Mouse (Mus musculus) lung, embryonic 15.5 days (tissue): ENCODE measurements at regions not wholly inside any gene's neighbourhood (a gene's known extent, or its start where the extent isn't known, plus 50 kb on each side); places are given as distances from the start of the nearest gene placed in this dataset.

ENCODE experiments used
- ATAC-seq: fragments of 200-750 bp; cut with Nextera tagmentation; 2 replicates; pipeline ENCODE4 v1.8.0; 2017; ENCODE audit warnings: moderate number of reproducible peaks, borderline replicate concordance; ENCODE audit not compliant: low FRiP score, low TSS enrichment; ENCODE audit errors: extremely low read depth
- H3K27ac ChIP-seq: fragments of 300-500 bp; sonication (generic); 2 replicates; pipeline ENCODE4 v1.5.1; 2015; ENCODE audit warnings: moderate library complexity, mild to moderate bottlenecking, inconsistent platforms
- H3K27me3 ChIP-seq: fragments of 300-500 bp; sonication (generic); 2 replicates; pipeline ENCODE4 v1.6.1; 2015; ENCODE audit warnings: inconsistent platforms
- H3K36me3 ChIP-seq: fragments of 300-500 bp; sonication (generic); 2 replicates; pipeline ENCODE4 v1.6.1; 2015; ENCODE audit warnings: inconsistent platforms
- H3K4me1 ChIP-seq: fragments of 300-500 bp; sonication (generic); 2 replicates; pipeline ENCODE4 v1.6.1; 2015; ENCODE audit warnings: inconsistent platforms
- H3K4me2 ChIP-seq: fragments of 300-500 bp; sonication (generic); 2 replicates; pipeline ENCODE4 v1.6.1; 2015; ENCODE audit warnings: inconsistent platforms, mild to moderate bottlenecking, moderate library complexity
- H3K4me3 ChIP-seq: fragments of 300-500 bp; sonication (generic); 2 replicates; pipeline ENCODE4 v1.5.1; 2015; ENCODE audit warnings: mild to moderate bottlenecking, inconsistent platforms
- H3K9ac ChIP-seq: fragments of 300-500 bp; sonication (generic); 2 replicates; pipeline ENCODE4 v1.6.1; 2015; ENCODE audit warnings: inconsistent platforms
- H3K9me3 ChIP-seq: fragments of 300-500 bp; sonication (generic); 2 replicates; pipeline ENCODE4 v1.6.1; 2016; ENCODE audit warnings: inconsistent platforms
- WGBS: fragments of 180-500 bp; shearing (Covaris S2); methylation state at CpG from one replicate; pipeline ENCODE4 v1.1.7; 2015; 5-methylcytosine and 5-hydroxymethylcytosine counted together

DNA sequence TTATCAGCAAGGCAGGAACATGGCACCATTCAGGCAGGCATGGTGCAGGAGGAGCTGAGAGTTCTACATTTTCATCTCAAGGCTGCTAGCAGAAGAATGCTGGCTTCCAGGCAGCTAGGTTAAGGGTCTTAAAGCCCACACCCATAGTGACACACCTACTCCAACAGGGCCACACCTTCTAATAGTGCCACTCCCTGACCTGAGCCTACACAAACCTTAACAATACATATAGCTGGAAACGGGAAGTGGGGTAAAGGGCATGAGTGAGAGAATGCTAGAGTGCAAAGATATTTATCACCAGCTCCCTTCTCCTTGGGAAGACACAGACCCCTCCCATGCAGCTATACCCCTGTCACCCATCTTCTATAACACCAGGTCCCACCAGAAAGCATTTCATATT, 230.6 kb downstream of the Irx1 start:
- ATAC-seq: no peak
- H3K4me2 ChIP-seq: no peak overlapping the region
- H3K9me3 ChIP-seq: no peaks in the 10 kb centered on the region
- H3K27me3 ChIP-seq: no peaks in the 10 kb centered on the region
- no peak overlapping the region for H3K27ac ChIP-seq
- H3K36me3 ChIP-seq: no peaks in the 10 kb centered on the region
- H3K9ac ChIP-seq: no peak overlapping the region
- WGBS: 42% methylated on average over 1 of the region's 1 CpGs
- H3K4me1 ChIP-seq: no peaks in the 10 kb centered on the region
- no peak overlapping the region for H3K4me3 ChIP-seq

DNA sequence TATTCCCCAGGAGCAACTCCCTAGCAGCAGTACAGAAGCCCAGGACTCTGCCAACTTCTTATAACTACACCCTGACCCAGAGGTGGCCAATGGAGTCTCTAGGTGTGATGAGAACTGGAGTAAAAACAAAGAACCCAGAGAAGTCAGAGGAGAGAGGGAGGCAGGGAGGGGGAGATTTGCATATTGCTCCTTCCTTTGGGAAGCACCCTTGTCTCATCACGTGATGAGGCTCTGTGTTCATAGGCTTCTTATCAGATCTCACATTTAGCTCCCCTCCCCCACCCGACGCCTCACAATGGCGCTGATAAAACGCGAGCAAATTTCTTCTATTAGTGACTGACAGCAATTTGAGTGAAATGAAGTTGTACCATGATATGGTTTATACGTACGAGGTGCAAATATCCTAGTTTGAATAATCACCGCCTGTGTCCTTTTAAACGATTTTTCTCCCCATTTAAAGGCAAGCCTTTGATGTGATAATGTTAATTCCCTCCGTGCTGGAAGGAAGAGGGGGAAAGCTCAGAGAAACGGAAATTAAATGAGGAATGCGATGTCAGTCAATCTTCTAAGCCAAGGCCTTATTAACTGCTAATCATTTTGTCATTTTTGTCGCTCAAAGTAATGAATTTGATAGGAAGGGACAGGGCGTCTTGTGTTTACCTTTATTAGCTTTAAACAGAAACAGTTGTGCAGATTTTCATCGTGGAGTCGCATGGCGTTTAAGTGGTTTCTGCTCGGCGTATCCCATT, 273.3 kb downstream of the Irx1 start:
- Histone ChIP-seq H3K27me3 (no peaks in the 10 kb centered on the region), H3K4me3 (no peak overlapping the region), H3K27ac (no peak overlapping the region), H3K9ac (no peak overlapping the region), H3K9me3 (no peaks in the 10 kb centered on the region), H3K4me2 (no peak overlapping the region), H3K4me1 (no peaks in the 10 kb centered on the region), H3K36me3 (no peaks in the 10 kb centered on the region)
- no peak for ATAC-seq
- WGBS: 27% methylated on average over 20 of the region's 20 CpGs

DNA sequence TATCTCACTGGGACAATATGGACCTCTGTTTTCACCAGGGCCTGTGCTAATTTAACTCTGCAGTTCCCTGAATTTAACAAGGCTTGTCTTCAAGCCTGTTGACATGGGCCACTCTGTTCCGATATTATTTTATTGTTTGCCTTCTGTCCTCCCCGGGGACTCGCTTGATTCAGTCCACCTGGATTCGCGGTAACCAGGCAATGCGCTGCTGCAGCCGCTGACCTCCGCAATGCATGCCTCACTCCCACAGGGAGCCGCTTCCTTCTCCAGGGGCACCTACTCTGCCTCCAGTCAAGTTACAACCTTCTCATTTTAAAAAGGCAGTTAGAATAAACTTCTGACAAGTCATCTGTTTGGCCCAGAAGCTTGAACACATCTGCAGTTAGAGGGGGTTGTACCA, 274.3 kb downstream of the Irx1 start:
- Histone ChIP-seq H3K27ac (no peak overlapping the region), H3K4me3 (no peak overlapping the region), H3K36me3 (no peaks in the 10 kb centered on the region), H3K9ac (no peak overlapping the region), H3K4me2 (no peak overlapping the region), H3K27me3 (no peaks in the 10 kb centered on the region), H3K9me3 (no peaks in the 10 kb centered on the region), H3K4me1 (no peaks in the 10 kb centered on the region)
- WGBS: 42% methylated on average over 9 of the region's 9 CpGs
- ATAC-seq: no peak

DNA sequence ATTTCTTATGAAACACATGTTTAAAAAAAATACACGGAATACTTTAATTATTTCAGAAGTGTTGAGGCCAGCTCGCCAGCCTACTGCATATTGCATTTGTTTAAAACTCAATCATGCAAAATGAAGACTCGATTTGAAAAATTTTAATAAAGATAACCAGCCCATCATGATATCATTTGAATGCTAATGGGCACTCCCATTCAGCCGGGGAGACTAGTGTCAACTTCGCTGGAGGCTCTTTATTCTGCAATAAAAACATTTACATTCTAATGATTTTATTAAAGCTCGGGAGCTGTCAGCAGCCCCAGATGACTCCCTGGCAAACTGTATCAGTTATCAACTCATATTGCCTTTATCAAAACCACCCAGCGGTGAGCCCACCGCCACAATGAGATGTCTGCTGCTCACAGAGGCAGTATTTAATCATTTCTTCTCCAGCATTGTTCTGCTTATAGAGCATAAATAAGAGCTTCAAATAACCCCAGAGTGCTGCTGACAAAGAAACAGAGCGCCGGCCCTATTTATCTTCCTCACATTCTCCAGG, 287.4 kb downstream of the Irx1 start:
- 73% methylated on average over 10 of the region's 10 CpGs for WGBS
- ATAC-seq: no peak
- no peaks in the 10 kb centered on the region for H3K36me3 ChIP-seq
- H3K27ac ChIP-seq: no peak overlapping the region
- no peaks in the 10 kb centered on the region for H3K9me3 ChIP-seq
- H3K4me1 ChIP-seq: no peaks in the 10 kb centered on the region
- no peak overlapping the region for H3K4me3 ChIP-seq
- H3K27me3 ChIP-seq: no peaks in the 10 kb centered on the region
- no peak overlapping the region for H3K4me2 ChIP-seq
- H3K9ac ChIP-seq: no peak overlapping the region

DNA sequence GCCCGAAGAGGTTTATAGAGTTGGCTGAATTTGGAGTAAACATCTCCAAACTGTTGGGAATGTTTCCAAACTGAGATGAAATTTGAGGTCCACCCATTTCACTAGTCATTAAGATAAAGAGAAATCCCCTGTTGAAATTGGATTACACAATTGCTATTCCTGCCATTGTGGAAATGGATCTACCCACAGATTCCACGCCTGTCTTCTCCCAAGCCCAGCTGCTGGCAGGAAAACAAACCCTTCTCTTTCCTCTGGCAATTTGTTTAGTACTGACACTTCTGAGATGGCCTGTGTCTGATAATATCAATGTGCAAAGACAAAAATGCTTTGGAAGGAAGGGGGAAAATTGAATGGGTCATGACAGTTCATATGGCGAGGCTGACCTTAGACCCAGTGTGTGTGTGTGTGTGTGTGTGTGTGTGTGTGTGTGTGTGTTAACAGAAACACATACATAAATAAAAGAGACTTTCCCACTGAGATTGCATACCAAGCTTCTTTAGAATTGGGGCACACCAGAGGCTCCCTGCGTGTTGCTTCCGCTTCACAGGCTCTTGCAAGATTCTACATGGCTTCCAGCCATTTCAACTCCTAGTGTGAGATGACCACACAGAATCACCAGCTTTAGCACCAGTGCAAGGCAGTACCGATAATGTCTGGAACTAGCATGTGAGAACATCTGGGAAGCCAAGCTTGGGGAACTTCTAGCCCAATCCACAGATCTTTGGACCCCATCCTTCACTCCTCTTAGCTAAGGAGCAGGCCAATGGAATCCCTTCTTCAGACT, 293.4 kb downstream of the Irx1 start:
- H3K27ac ChIP-seq: peak overlapping the region; percentile 50
- WGBS: 51% methylated on average over 6 of the region's 6 CpGs
- H3K27me3 ChIP-seq: no peaks in the 10 kb centered on the region
- peak; percentile 69 for ATAC-seq
- no peak overlapping the region for H3K9ac ChIP-seq
- H3K36me3 ChIP-seq: no peaks in the 10 kb centered on the region
- no peaks in the 10 kb centered on the region for H3K4me1 ChIP-seq
- no peak overlapping the region for H3K4me3 ChIP-seq
- H3K9me3 ChIP-seq: no peaks in the 10 kb centered on the region
- H3K4me2 ChIP-seq: no peak overlapping the region

DNA sequence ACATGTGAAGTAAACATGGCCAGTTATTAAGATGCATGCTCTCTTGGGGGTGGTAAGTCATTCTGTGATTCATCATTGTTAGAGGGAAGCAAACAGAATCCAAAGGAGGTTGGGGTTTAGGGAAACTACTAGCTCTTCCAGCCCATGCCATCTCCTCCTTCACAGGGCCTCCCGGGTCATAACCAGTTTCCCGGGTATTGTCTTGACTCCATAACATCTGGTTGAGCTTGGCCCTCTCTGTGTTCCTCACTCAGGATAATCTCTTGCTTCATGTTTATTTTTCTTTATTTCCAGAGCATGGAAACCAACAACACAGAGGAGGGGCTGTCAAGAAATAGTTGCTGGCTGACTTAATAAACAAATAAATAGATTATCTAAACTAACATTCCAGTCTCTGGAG, 295.3 kb downstream of the Irx1 start:
- no peak for ATAC-seq
- H3K36me3 ChIP-seq: no peaks in the 10 kb centered on the region
- H3K27ac ChIP-seq: no peak overlapping the region
- H3K4me3 ChIP-seq: no peak overlapping the region
- no peak overlapping the region for H3K9ac ChIP-seq
- no peak overlapping the region for H3K4me2 ChIP-seq
- no peaks in the 10 kb centered on the region for H3K9me3 ChIP-seq
- 51% methylated on average over 2 of the region's 2 CpGs for WGBS
- H3K4me1 ChIP-seq: no peaks in the 10 kb centered on the region
- H3K27me3 ChIP-seq: no peaks in the 10 kb centered on the region

DNA sequence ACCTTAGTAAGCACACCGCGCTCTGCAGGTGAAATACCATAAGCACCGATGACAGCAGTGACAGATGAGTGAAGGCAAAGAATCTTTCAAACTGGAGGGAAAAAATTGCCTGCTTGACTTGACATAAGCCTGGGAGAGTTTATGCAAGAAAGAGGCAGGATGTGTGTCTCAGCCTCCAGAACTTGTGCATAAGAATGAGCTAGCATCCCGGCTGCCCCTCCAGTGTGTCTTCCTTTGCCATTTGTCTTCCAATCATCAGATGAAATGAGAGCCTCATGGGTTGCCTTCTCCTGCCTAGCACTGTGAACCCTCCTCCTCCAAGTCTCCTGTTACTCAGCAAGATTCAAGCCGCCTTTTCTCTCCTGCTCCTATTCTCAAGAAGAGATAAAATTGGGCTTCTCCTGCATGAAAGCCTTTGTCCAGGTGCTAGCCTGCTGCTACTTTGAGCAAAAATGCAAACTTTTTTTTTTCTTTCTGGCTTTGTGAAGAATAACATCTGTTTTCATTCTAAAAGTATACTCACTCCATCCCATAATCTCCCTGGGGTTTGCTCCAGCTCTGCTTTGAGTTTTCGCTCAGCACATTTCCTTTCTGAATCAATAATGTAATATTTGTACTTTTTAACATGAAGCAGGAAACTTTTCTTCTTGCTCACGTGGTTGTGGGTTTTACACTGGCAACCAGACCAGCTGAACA, 298.2 kb downstream of the Irx1 start:
- no peaks in the 10 kb centered on the region for H3K4me1 ChIP-seq
- H3K4me2 ChIP-seq: no peak overlapping the region
- no peaks in the 10 kb centered on the region for H3K9me3 ChIP-seq
- H3K27ac ChIP-seq: no peak overlapping the region
- no peaks in the 10 kb centered on the region for H3K27me3 ChIP-seq
- H3K4me3 ChIP-seq: no peak overlapping the region
- no peak overlapping the region for H3K9ac ChIP-seq
- no peak for ATAC-seq
- WGBS: 65% methylated on average over 7 of the region's 7 CpGs
- no peaks in the 10 kb centered on the region for H3K36me3 ChIP-seq

DNA sequence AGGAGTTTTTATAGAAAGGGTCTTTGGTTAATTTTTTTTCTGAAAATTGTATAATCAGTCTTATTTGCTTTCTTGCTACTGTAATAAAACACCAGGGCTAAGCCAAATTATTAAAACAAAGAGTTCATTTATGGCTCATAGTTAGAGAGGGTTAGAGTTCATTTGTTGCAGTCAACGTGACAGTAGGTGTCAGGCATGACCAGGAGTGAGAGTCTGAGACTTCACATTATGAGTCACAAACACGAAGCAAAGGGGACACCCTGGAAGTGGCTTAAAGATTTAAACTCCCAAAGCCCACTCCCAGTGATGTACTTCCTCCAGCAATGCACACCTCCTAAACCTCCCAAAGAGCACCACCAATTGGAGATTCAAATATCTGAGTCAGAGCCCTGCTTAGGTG, 305.6 kb downstream of the Irx1 start:
- no peaks in the 10 kb centered on the region for H3K4me1 ChIP-seq
- no peaks in the 10 kb centered on the region for H3K9me3 ChIP-seq
- H3K9ac ChIP-seq: no peak overlapping the region
- 25% methylated on average over 2 of the region's 2 CpGs for WGBS
- no peaks in the 10 kb centered on the region; the same call in 1 of the 2 replicates for H3K27me3 ChIP-seq
- H3K27ac ChIP-seq: no peak overlapping the region
- H3K4me3 ChIP-seq: no peak overlapping the region
- no peak overlapping the region for H3K4me2 ChIP-seq
- H3K36me3 ChIP-seq: no peaks in the 10 kb centered on the region
- ATAC-seq: no peak

DNA sequence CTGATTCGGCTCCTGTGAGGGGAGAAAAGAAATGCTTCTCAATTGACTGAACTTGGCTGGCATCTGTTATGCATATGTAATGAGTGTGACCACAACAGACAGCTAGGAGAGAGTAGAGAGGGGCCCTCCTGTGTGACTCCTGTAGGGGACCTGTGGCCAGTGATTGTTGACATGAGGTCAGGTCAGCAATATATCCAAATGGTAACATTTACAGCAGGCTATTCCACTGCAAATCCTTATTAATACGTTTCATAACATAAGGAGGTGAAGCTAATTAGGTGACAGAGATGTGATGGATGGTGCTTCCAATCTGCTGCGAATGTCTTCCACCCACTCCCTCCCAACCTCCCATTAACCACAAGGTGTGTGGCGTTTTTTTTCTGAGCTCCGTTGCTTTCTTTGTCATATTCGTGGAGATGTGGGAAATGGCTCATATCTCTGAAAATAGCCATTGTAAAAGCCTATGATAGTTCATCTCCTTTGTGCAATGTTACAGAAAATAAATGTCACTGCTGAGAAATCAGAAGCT, 309.5 kb downstream of the Irx1 start:
- ATAC-seq: no peak

DNA sequence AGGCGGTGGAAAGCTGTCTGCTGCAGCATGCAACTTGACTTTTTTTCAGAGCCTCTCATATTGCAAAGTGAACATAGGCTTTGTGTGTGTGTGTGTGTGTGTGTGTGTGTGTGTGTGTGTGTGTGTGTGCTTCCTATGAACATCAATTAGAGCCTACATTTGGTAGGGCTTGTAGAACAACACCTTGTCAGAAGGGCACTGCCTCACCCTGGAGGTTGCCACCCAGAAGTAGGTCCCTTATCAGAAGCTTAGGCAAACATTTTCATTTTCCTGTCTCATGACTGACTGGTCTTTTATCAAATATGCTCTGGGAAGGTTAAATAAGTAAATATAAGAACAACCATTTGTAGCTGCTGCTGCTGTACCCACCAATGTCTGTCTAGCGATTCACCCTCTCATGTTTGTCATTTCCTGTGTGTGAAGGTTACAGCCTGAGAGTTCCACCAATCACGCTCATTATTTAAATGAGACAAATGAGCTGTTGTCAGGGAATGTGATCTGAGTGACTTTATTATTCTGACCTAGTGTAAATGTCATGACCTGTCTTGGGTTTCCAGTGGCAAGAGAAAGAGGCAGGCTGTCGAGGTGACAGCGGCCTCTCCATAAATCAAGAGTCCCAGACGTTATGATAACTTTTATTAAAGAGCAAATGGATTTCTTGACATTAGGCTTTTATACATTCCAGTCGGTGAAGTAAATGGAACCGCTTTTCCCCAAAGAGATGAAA, 310.1 kb downstream of the Irx1 start:
- H3K4me3 ChIP-seq: no peak overlapping the region
- no peak overlapping the region for H3K9ac ChIP-seq
- no peak overlapping the region for H3K4me2 ChIP-seq
- H3K4me1 ChIP-seq: no peaks in the 10 kb centered on the region
- H3K36me3 ChIP-seq: no peaks in the 10 kb centered on the region
- no peak overlapping the region for H3K27ac ChIP-seq
- no peaks in the 10 kb centered on the region for H3K9me3 ChIP-seq
- peaks cover 4% of the 10 kb centered on the region; the same call in 1 of the 2 replicates for H3K27me3 ChIP-seq
- WGBS: 17% methylated on average over 8 of the region's 8 CpGs
- ATAC-seq: no peak

More for the DNA sequence above, 309.5 kb downstream of the Irx1 start:
- Histone ChIP-seq H3K4me3 (no peak overlapping the region), H3K9me3 (no peaks in the 10 kb centered on the region), H3K27me3 (peaks cover 4% of the 10 kb centered on the region; the same call in 1 of the 2 replicates), H3K27ac (no peak overlapping the region), H3K9ac (no peak overlapping the region), H3K36me3 (no peaks in the 10 kb centered on the region), H3K4me1 (no peaks in the 10 kb centered on the region), H3K4me2 (no peak overlapping the region)
- WGBS: 26% methylated on average over 6 of the region's 6 CpGs

DNA sequence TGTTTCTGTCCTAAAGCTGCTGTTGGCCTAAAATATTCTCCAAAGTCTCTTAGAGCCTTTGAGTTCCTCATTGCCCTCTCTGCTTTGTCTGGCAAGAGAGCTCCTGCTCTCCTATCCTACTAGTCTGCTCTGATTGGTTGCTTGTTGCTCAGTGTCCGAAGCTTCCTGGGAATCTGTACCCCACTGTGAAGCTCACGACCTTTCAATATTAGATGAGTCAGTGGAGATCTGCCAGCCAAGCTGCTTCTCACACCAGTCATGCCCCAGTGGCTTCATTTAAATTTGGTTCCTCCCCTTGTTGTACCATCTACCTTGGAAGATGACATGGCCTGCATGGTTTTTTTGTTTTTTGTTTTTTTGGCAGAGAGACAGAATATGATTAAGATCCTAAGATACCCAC, 313.6 kb downstream of the Irx1 start:
- H3K4me2 ChIP-seq: no peak overlapping the region
- no peak overlapping the region for H3K4me3 ChIP-seq
- no peaks in the 10 kb centered on the region for H3K4me1 ChIP-seq
- H3K9ac ChIP-seq: no peak overlapping the region
- no peak for ATAC-seq
- WGBS: 19% methylated on average over 2 of the region's 2 CpGs
- no peaks in the 10 kb centered on the region for H3K36me3 ChIP-seq
- H3K27ac ChIP-seq: no peak overlapping the region
- peaks cover 4% of the 10 kb centered on the region; the same call in 1 of the 2 replicates for H3K27me3 ChIP-seq
- no peaks in the 10 kb centered on the region for H3K9me3 ChIP-seq
